Mouse (Mus musculus) adrenal gland, postnatal 4 days (tissue): ENCODE data around the gene Uts2. TPM values are rescaled to one million over a fixed set of nuclear protein-coding genes. Genes with fewer than 3 reads are reported as not detected.
"Not testable (repeated sequence)": the region's sequence is repeated elsewhere in the genome, so short reads cannot be mapped to it uniquely, and the experiment has no call there.

Experiments used
- DNase-seq, 2 experiments: peaks; one replicate each; pipeline ENCODE4 v3.0.0; 2021 to 2022; ENCODE audit warnings: low spot score in 2 of 2, mixed read lengths in 2 of 2
- total RNA-seq, 2 experiments: library from RNA; stranded (reverse); gene quantifications; 2 replicates each; pipeline ENCODE4 v1.2.3; 2021

Uts2 gene
- total RNA-seq, 2 experiments from 2014 or later = not detected

- DNase-seq = no peak
These were observed 13.4 kb downstream of the Uts2 start for GRCm38 (mm10) chr4:151010316-151010715.

- DNase-seq = no peak
These were observed 19.0 kb downstream of the Uts2 start for GRCm38 (mm10) chr4:151015946-151016345.

- not testable (repeated sequence) for DNase-seq
These were observed 20.5 kb downstream of the Uts2 start for GRCm38 (mm10) chr4:151017356-151017755.

- DNase-seq = no peak
These were observed 27.3 kb downstream of the Uts2 start for GRCm38 (mm10) chr4:151024152-151024551.

- no peak for DNase-seq
These were observed 30.1 kb downstream of the Uts2 start for GRCm38 (mm10) chr4:151027001-151027400.

- DNase-seq = no peak
These were observed 39.6 kb downstream of the Uts2 start for GRCm38 (mm10) chr4:151036521-151036920.

GRCm38 (mm10) chr4:151037800-151038199 is 40.9 kb downstream of the Uts2 start:
- DNase-seq = no peak

GRCm38 (mm10) chr4:151041506-151041905 is 44.6 kb downstream of the Uts2 start:
- DNase-seq = no peak

- no peak for DNase-seq
These were observed 46.4 kb downstream of the Uts2 start for GRCm38 (mm10) chr4:151043281-151043680.

- peak; percentile 93 to 98 for DNase-seq
These were observed 47.4 kb downstream of the Uts2 start, which contains the start of gene Per3 for GRCm38 (mm10) chr4:151044037-151044943. Per3 (minus strand) TSS chr4:151044665.

GRCm38 (mm10) chr4:151044944-151045570 is 48.2 kb downstream of the Uts2 start:
- DNase-seq = no peak

- no peak for DNase-seq
These were observed 49.6 kb downstream of the Uts2 start for GRCm38 (mm10) chr4:151046524-151046923.

GRCm38 (mm10) chr4:151051162-151051561 is 54.3 kb downstream of the Uts2 start:
- DNase-seq = no peak

Other genes starting within 250 kb of the Uts2 start
- gene Errfi1, start 143.2 kb upstream of the Uts2 start, total RNA-seq = 10 to 100 TPM; 26.9 to 39.3 TPM
- gene Park7, start 82.7 kb upstream of the Uts2 start, total RNA-seq = 100 to 1,000 TPM; 252 to 253 TPM
- under 1 TPM in 1 of 2 experiments, not detected in 1; 0.17 TPM for gene Tnfrsf9, start 82.5 kb upstream of the Uts2 start, total RNA-seq
- gene Per3, start 47.6 kb downstream of the Uts2 start, total RNA-seq = 10 to 100 TPM; 20.8 to 23.9 TPM
- 10 to 100 TPM; 90.2 to 93.8 TPM for gene Vamp3, start 60.9 kb downstream of the Uts2 start, total RNA-seq
- gene Gm13090, start 92.5 kb downstream of the Uts2 start, total RNA-seq = not detected